Mouse (Mus musculus) neural tube, embryonic 11.5 days (tissue): ENCODE results near the gene Spcs2. TPM values are rescaled to one million over a fixed set of nuclear protein-coding genes. Genes with fewer than 3 reads are reported as not detected.

ENCODE experiments used
- ATAC-seq: fragments of 200-750 bp; cut with Nextera tagmentation; 2 replicates; pipeline ENCODE4 v1.8.0; 2017; ENCODE audit warnings: moderate number of reproducible peaks, mild to moderate bottlenecking, moderate TSS enrichment, moderate library complexity; ENCODE audit not compliant: insufficient read depth, low FRiP score, low TSS enrichment
- DNase-seq: peaks from one replicate; pipeline ENCODE4 v3.0.0-alpha.2; 2015; ENCODE audit warnings: low spot score
- H3K27ac ChIP-seq: fragments of 300-500 bp; sonication (generic); 2 replicates; pipeline ENCODE4 v1.5.1; 2014; ENCODE audit warnings: low read depth, mild to moderate bottlenecking, low read length
- H3K27me3 ChIP-seq: fragments of 300-500 bp; sonication (generic); 2 replicates; pipeline ENCODE4 v1.6.1; 2014; ENCODE audit warnings: mild to moderate bottlenecking, low read length, mixed read lengths; ENCODE audit not compliant: control insufficient read depth, insufficient read depth
- H3K36me3 ChIP-seq: fragments of 300-500 bp; sonication (generic); 2 replicates; pipeline ENCODE4 v1.6.1; 2014; ENCODE audit warnings: mild to moderate bottlenecking, low read length, moderate library complexity, mixed read lengths; ENCODE audit not compliant: control insufficient read depth, insufficient read depth
- H3K4me1 ChIP-seq: fragments of 300-500 bp; sonication (generic); 2 replicates; pipeline ENCODE4 v1.6.1; 2014; ENCODE audit warnings: low read length, mixed read lengths; ENCODE audit not compliant: control insufficient read depth, insufficient read depth
- H3K4me2 ChIP-seq: fragments of 300-500 bp; sonication (generic); 2 replicates; pipeline ENCODE4 v1.6.1; 2014; ENCODE audit warnings: low read depth, mild to moderate bottlenecking, moderate library complexity
- H3K4me3 ChIP-seq: fragments of 300-500 bp; sonication (generic); 2 replicates; pipeline ENCODE4 v1.5.1; 2014; ENCODE audit warnings: low read depth, low read length
- H3K9ac ChIP-seq: fragments of 300-500 bp; sonication (generic); 2 replicates; pipeline ENCODE4 v1.6.1; 2014; ENCODE audit warnings: mild to moderate bottlenecking, low read length
- H3K9me3 ChIP-seq: fragments of 300-500 bp; sonication (generic); 2 replicates; pipeline ENCODE4 v1.6.1; 2016; ENCODE audit warnings: low read length; ENCODE audit not compliant: control insufficient read depth
- WGBS: fragments of 180-500 bp; shearing (Covaris S2); extraction: QIAGEN DNeasy Blood & Tissue Kit; methylation state at CpG from one replicate; pipeline ENCODE4 v1.1.7; 2014; 5-methylcytosine and 5-hydroxymethylcytosine counted together
- polyA plus RNA-seq: library from polyadenylated mRNA; unstranded; fragments of >200 nt; fragmentation: Nextera tagmentation; extraction: Ambion mirVana; gene quantifications from 2 replicates; pipeline ENCODE4 v1.2.1, GENCODE M21; 2014

Spcs2 gene
- 345 and 366 TPM in 2 replicates for polyA plus RNA-seq

DNA sequence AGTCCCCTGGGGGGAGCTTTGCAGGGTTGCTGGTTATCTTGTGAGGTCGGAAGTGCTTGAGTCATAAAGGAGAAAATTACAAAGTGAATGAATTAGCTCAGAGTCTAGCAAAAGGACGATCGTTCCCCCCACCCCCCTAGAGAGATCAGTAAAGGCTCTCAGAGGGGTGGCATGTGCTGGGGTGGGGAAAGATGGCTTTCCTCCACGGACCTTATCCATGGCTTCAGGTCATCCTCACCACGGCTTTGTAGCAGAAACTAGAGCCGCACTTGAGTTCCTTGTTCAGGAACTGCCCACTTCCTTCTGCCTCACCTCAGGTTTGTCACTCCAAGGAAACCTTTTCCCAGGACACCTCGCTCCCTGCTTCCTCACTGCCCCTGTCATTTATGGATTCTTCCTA lies at the start of gene Spcs2:
Gene Spcs2 (minus strand): TSS at position 101 of the 400 bp plus-strand sequence.
- no peak within 1 kb of the TSS for H3K9ac ChIP-seq
- DNase-seq (no peak), ATAC-seq (no peak)
- no peak within 1 kb of the TSS for H3K4me3 ChIP-seq
- H3K36me3 ChIP-seq, result no peaks in the 10 kb centered on the region
- H3K9me3 ChIP-seq, result no peaks in the 10 kb centered on the region
- H3K4me2 ChIP-seq, result no peak within 1 kb of the TSS
- no peaks in the 10 kb centered on the region for H3K27me3 ChIP-seq
- no peak within 1 kb of the TSS for H3K27ac ChIP-seq
- WGBS, result 40% methylated on average over 7 of the region's 7 CpGs
- H3K4me1 ChIP-seq, result no peaks in the 10 kb centered on the region

DNA sequence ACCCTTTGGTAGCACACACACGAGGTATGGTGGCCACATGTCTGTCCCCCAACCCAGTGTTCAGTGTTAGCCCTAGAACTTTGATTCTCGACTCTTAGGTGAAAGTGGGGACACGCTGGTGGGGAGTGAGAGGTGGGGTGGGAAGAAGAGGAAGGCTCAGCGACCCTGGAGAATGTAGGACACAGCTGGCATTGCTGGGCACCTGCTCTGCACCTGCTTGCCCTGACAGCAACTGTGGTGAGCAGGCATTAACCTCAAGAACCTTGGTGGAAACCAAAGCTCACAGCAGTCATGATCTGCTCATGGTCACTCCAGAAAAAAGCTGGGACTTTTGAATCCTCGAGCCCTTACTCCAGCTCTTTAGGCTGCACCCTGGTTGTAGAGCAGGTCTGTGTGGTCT lies 47.8 kb upstream of the Spcs2 start:
- Histone ChIP-seq H3K4me3 (no peak overlapping the region), H3K9ac (no peak overlapping the region), H3K27me3 (no peaks in the 10 kb centered on the region), H3K4me2 (no peak overlapping the region), H3K36me3 (no peaks in the 10 kb centered on the region), H3K4me1 (no peaks in the 10 kb centered on the region), H3K27ac (no peak overlapping the region), H3K9me3 (no peaks in the 10 kb centered on the region)
- WGBS, result 79% methylated on average over 5 of the region's 5 CpGs
- ATAC-seq, result no peak
- no peak for DNase-seq

DNA sequence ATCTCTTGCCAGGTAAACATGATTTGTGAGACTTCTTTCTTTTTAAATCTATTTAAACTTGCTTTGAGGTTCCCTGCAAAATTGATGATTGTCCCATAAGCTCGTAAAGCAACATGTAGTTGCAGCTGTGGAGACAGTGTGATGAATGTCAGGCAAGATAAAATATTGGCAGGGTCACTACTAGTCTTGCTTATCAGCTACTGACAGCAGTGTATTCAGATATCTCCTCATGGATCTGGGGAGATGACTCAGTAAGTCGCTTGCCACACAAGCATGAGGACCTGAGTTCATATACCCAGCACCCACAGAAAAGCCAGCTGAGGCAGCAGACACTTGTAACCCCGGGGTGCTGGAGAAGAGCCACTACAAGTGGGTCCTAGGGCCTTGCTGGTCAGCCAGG lies 44.2 kb upstream of the Spcs2 start:
- no peak overlapping the region for H3K4me3 ChIP-seq
- H3K36me3 ChIP-seq, result no peaks in the 10 kb centered on the region
- no peak overlapping the region for H3K9ac ChIP-seq
- ATAC-seq (no peak), DNase-seq (no peak)
- no peaks in the 10 kb centered on the region for H3K27me3 ChIP-seq
- H3K9me3 ChIP-seq, result no peaks in the 10 kb centered on the region
- H3K27ac ChIP-seq, result no peak overlapping the region
- H3K4me1 ChIP-seq, result no peaks in the 10 kb centered on the region
- H3K4me2 ChIP-seq, result no peak overlapping the region
- WGBS, result 74% methylated on average over 3 of the region's 3 CpGs

- 86% methylated on average over 3 of the region's 3 CpGs for WGBS
- DNase-seq (no peak), ATAC-seq (no peak)
- no peak overlapping the region for H3K27ac ChIP-seq
- H3K36me3 ChIP-seq, result no peaks in the 10 kb centered on the region
- H3K9ac ChIP-seq, result no peak overlapping the region
- no peaks in the 10 kb centered on the region for H3K9me3 ChIP-seq
- H3K4me2 ChIP-seq, result no peak overlapping the region
- no peaks in the 10 kb centered on the region for H3K27me3 ChIP-seq
- no peaks in the 10 kb centered on the region for H3K4me1 ChIP-seq
- no peak overlapping the region for H3K4me3 ChIP-seq
These were observed 43.1 kb upstream of the Spcs2 start for GRCm38 (mm10) chr7:99906346-99906745.

DNA sequence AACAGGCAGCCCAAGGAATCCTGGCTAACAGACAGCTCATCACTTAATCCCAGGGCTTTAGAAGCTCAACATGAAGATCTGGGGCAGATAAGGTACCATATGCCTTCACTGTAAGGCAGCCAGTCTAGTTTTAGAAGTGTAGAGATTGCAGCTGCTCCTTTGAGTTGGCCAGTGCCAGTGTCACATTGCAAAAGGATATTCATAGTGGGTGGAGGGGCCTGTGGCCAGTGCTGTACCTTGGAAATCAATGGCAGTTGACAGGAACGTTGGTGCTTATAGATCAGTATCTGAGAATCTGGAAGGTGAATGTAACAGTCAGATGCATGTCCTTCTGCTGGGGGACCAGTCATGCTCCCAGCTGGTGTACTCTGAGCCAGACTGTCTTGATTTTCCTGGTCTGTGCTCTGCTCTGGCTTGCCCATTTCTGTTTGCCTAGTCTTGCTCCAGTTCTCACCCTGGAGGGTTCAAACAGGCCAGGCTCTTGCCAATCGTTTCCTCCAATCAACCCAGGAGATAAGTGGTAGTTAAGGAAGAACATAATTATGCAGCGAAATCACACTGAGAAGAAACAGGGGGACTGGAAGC lies 41.3 kb upstream of the Spcs2 start:
- 66% methylated on average over 3 of the region's 3 CpGs for WGBS

DNA sequence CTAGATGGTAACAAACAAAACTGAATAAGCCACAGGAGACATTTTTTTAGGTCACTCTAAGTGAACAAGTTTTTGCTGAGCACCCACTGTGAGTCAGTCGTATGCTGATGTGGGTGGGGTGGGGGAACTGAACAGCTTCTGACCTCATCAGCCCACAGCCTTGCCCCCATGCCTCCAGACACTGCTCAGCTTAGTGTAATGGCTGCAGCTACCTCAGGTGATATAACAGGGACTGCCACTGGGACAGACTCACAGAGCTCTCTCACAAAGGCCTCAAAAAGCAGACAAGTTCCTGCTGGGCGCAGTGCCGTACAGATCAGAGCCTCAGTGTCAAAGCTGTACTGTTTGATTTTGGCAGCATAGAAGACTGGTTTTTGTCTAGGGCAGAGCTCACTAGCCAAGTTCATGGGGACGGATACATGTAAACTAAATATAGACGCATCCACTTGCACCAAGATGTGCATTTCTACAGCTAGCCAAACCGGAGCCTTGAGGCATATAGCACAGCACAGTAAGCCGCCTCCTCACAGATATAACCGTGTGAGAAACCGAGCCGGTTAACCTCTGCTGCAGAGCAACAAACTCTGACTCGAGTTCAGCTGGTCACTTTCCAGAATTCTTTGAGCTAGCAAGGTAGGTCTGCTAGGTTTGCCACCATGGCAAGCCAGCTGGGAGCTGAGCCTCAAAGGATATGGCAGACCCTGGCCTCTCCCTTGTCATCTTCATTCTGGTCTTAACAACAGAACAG lies 39.8 kb upstream of the Spcs2 start:
- Histone ChIP-seq H3K9me3 (no peaks in the 10 kb centered on the region), H3K9ac (no peak overlapping the region), H3K27me3 (no peaks in the 10 kb centered on the region), H3K27ac (no peak overlapping the region), H3K4me3 (no peak overlapping the region), H3K36me3 (no peaks in the 10 kb centered on the region), H3K4me2 (no peak overlapping the region), H3K4me1 (no peaks in the 10 kb centered on the region)
- 84% methylated on average over 11 of the region's 11 CpGs for WGBS
- DNase-seq, result no peak
- ATAC-seq, result no peak

More for the DNA sequence above, 41.3 kb upstream of the Spcs2 start:
- Histone ChIP-seq H3K27me3 (no peaks in the 10 kb centered on the region), H3K9me3 (no peaks in the 10 kb centered on the region), H3K4me3 (no peak overlapping the region), H3K4me2 (no peak overlapping the region), H3K27ac (no peak overlapping the region), H3K4me1 (no peaks in the 10 kb centered on the region), H3K9ac (no peak overlapping the region), H3K36me3 (no peaks in the 10 kb centered on the region)
- no peak for DNase-seq
- no peak for ATAC-seq

DNA sequence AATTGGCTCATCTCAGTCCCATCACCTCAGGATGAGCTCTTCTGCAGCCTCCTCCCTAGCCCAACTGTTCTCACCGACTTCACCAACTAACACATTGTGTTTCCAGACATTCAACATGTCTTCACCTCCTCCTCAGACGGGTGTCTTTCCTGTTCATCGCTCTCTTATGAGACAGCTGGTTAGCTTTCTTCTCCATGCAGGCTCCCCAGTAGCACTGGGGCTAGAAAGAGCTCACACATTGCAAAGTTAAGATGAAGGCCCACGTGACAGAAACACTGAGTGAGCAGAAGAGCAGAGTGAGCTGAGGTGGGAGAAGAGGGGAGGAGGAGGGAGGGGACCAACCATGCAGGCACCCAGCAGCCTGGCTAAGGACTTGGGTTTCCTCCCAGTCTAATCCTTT lies 38.9 kb upstream of the Spcs2 start:
- no peak for ATAC-seq
- 69% methylated on average over 4 of the region's 4 CpGs for WGBS
- no peak for DNase-seq
- Histone ChIP-seq H3K4me1 (no peaks in the 10 kb centered on the region), H3K4me3 (no peak overlapping the region), H3K27me3 (no peaks in the 10 kb centered on the region), H3K36me3 (no peaks in the 10 kb centered on the region), H3K9ac (no peak overlapping the region), H3K27ac (no peak overlapping the region), H3K9me3 (no peaks in the 10 kb centered on the region), H3K4me2 (no peak overlapping the region)

- no peak overlapping the region for H3K27ac ChIP-seq
- no peaks in the 10 kb centered on the region for H3K9me3 ChIP-seq
- no peak for ATAC-seq
- no peak overlapping the region for H3K4me2 ChIP-seq
- no peaks in the 10 kb centered on the region for H3K36me3 ChIP-seq
- 78% methylated on average over 4 of the region's 4 CpGs for WGBS
- no peaks in the 10 kb centered on the region for H3K27me3 ChIP-seq
- no peak overlapping the region for H3K9ac ChIP-seq
- H3K4me1 ChIP-seq, result peaks cover 3% of the 10 kb centered on the region; the same call in 1 of the 2 replicates
- no peak overlapping the region for H3K4me3 ChIP-seq
- DNase-seq, result no peak
These were observed 33.6 kb upstream of the Spcs2 start for GRCm38 (mm10) chr7:99896905-99897304.

- Histone ChIP-seq H3K4me3 (no peak overlapping the region), H3K36me3 (no peaks in the 10 kb centered on the region), H3K9ac (no peak overlapping the region), H3K4me1 (peaks cover 3% of the 10 kb centered on the region; the same call in 1 of the 2 replicates), H3K4me2 (no peak overlapping the region), H3K27ac (no peak overlapping the region), H3K27me3 (no peaks in the 10 kb centered on the region), H3K9me3 (no peaks in the 10 kb centered on the region)
- 77% methylated on average over 6 of the region's 6 CpGs for WGBS
- no peak for ATAC-seq
- no peak for DNase-seq
These were observed 31.2 kb upstream of the Spcs2 start for GRCm38 (mm10) chr7:99894478-99894877.
